Mouse (Mus musculus): ENCODE measurements around the gene Gm28845. TPM values are rescaled to one million over a fixed set of nuclear protein-coding genes. Genes with fewer than 3 reads are reported as not detected.
"Not testable (repeated sequence)": the region's sequence is repeated elsewhere in the genome, so short reads cannot be mapped to it uniquely, and the experiment has no call there.

Gm28845 gene
- total RNA-seq, 2 experiments from 2014 or later: not detected

GRCm38 (mm10) chr1:65109196-65109595 is 10.2 kb downstream of the Gm28845 start:
- DNase-seq (ENCODE audit: low spot score in 2 of 2): no peak

DNA sequence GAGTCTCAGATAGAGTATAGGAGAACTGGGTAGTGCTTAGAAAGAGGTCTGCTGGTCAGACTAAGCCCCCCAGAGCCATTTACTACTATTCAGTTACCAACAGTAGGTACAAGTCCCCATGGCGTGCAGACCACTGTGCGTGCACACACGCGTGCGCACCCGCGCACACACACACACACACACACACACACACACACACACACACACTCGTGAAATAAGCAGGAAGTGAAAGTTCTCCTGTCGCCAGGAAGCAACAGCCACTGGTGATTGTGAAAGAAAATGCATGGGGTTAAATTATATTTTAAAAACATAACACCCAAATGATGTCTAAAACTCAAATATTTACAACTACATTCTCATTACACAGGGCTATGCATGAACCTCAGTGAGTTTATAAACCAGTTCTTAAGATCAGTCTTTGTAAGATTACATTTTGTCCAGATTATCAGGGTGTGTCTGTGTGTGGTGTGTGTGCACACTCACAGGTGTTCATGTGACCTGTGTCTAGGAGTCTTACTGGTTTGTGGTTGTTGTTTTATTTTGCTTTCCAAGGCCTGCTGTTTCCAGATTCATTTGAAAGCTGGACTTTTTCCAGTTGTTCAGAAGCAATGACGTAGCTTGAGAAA is 11.6 kb downstream of the Gm28845 start:
- DNase-seq (ENCODE audit: low spot score in 2 of 2): no peak

GRCm38 (mm10) chr1:65103273-65103672 is 16.1 kb downstream of the Gm28845 start, which contains the start of gene Cryga:
Gene Cryga (minus strand): TSS chr1:65103373.
- no peak for DNase-seq (ENCODE audit: low spot score in 2 of 2)

DNA sequence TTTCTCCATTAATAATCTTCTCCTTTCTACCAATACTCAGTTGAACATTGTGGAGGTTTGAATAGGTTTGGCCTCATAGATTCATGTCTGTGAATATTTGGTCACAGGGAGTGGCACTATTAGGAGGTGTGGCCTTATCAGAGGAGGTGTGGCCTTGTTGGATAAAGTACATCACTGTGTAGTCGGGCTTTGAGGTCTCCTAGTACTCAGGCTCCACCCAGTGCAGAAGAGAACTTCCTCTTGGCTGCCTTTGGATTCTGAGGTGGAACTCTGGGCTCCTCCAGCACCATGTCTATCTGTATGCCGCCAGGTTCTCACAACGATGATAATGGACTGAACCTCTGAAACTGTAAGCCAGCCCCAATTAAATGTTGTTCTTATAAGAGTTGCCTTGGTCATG is 22.4 kb downstream of the Gm28845 start:
- no peak for DNase-seq (ENCODE audit: low spot score in 2 of 2)

GRCm38 (mm10) chr1:65091566-65091965 is 27.8 kb downstream of the Gm28845 start:
- DNase-seq (ENCODE audit: low spot score in 2 of 2): no peak

- no peak for DNase-seq (ENCODE audit: low spot score in 2 of 2)
Measured at GRCm38 (mm10) chr1:65090370-65090769, 29.0 kb downstream of the Gm28845 start.

DNA sequence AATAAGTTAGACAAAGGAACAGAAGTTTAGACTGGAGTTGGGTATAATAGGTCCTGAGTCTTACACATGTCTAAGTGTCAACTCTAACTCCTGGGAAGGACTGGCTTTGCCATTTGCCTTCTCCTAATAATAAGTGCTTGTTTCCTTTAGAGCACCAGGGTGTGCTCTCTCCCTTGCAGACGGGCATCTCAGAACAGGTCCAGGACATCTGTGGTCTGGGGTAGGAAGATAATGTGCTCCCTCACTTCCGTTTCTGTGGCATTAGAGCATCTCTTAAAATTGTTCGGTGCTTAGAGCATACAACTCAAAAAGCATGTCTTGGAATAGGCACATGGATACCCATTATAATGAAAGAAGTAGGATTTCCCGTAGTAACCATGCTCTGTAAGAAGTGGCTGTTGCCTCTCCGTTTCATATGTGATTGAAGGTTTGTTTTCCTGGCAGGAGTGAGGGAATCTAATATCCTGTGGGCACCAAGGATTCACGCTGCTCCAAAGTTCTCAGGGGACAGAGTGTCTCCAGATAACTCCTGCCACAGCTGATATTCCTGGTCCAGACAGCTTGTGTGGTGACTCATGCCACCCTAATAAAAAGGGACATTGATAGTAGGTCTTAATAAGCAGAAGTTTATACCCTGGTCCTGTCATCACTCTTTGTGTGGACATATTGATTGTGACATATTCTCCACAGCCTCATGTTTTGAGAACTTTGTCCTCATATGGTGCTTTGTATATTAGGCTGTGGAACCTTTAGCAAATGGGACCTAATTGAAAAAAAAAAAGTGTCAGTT is 30.6 kb downstream of the Gm28845 start:
- no peak for DNase-seq (ENCODE audit: low spot score in 2 of 2)

DNA sequence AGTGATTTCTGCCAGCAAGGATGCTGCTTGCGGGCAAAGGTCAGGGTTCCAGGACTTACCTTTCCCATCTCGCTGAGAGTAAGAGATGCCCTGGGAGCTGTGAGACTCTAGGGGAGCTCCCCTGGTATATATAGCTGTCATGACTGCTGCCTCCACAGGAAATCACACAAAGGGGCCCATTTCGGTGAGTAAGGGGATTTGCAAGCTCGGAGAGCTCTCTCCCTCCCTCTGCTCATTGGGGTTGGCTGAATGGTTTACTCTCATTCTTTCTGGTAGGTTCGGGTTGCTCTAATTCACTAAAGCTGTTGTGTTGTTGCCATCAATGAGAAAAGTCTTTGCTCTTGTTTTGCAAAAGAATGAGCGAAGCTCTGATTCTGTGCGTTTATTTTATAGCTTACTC is 37.2 kb downstream of the Gm28845 start, which contains the start of gene Crygb:
Gene Crygb, minus strand, starts transcription at position 101 of the 400 bp plus-strand sequence.
- DNase-seq (ENCODE audit: low spot score in 2 of 2): no peak

DNA sequence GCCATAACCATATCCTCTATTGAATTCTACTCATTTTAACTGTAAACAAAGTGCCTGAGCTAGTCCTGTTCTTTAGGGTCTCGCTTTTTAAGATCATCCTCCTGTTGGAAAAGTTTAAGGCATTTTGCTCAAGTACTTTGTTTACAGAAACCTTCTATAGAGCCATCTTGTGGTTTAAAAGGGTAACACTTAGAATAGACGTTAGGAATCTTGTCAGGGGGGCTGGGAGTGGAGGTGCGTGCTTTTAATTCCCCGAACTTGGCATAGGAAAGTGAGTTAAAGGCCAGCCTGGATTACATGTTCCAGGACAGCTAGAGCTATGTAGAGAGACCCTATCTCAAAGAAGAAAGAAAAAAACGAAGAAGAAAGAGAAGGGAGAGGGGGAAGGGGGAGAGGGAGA is 43.8 kb downstream of the Gm28845 start:
- DNase-seq (ENCODE audit: low spot score in 2 of 2): no peak

- no peak for DNase-seq (ENCODE audit: low spot score in 2 of 2)
Measured at GRCm38 (mm10) chr1:65073589-65073988, 45.8 kb downstream of the Gm28845 start, which contains the start of gene Crygc. Gene Crygc (minus strand): TSS chr1:65073689.

- no peak for DNase-seq (ENCODE audit: low spot score in 2 of 2)
Measured at GRCm38 (mm10) chr1:65067842-65068241, 51.5 kb downstream of the Gm28845 start.

- no peak for DNase-seq (ENCODE audit: low spot score in 2 of 2)
Measured at GRCm38 (mm10) chr1:65064201-65064600, 55.2 kb downstream of the Gm28845 start.

DNA sequence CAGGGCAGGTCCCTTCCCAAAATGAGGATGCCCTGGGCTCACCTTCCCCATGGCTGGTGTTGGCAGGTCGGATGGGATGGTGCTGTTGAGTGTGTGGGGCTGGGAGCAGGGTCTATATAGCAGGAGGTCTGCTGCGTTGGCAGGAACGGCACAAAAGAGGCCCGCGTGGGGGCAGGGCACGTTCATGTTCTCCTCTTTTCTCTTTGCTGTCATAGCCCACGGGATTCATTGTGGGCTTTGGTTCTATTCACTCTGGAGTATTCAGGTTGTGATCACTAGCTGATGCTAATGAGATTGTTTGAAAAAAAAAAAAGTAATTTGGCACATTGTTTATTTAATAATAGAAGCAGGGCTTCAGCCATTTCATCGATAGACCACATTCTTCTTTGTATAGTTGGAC is 56.0 kb downstream of the Gm28845 start, which contains the start of gene Crygd:
Gene Crygd, minus strand, starts transcription at position 101 of the 400 bp plus-strand sequence.
- no peak for DNase-seq (ENCODE audit: low spot score in 2 of 2)

DNA sequence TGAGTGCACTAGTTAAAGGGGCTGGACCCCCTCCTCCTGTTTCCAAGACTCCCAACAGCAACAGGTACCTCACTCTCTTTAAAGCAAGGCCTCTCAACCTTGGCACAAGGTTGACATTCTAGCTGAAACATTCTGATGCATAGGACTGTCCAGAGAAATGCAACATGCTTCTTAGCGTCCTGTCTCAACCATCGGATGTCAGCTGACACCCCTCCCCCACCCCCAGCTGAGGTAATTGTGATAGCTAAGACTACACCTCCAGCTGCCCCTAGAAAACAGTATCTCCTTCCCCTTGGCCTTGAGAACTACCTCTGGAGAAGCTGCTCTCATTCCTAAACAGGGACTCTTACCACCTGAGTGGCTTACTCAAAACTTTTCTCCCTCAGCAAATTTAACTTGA is 67.2 kb downstream of the Gm28845 start:
- DNase-seq (ENCODE audit: low spot score in 2 of 2): no peak

GRCm38 (mm10) chr1:65051696-65052095 is 67.7 kb downstream of the Gm28845 start:
- DNase-seq (ENCODE audit: low spot score in 2 of 2): no peak

DNA sequence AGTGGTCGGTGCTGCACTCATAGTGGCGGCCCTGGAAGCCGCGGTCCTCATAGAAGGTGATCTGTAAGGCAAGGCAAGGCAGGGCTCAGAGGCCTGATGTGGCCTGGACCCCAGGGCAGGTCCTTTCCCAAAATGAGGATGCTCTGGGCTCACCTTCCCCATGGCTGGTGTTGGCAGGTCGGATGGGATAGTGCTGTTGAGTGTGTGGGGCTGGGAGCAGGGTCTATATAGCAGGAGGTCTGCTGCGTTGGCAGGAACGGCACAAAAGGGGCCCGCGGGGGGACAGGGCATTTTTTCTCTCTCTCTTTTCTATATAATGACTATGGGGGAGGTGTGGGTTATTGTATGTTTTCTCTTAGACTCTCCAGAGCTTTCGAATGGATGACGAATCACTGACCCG is 68.4 kb downstream of the Gm28845 start, which contains the start of gene Cryge:
Gene Cryge, minus strand, starts transcription at position 198 of the 400 bp plus-strand sequence.
- not testable (repeated sequence) for DNase-seq (ENCODE audit: low spot score in 2 of 2)

Other genes starting within 250 kb of the Gm28845 start
- gene Plekhm3, start 162.7 kb downstream of the Gm28845 start, total RNA-seq (2021): 1 to 10 TPM; 6.5 to 7.0 TPM
- gene Akr1cl, start 86.8 kb downstream of the Gm28845 start, total RNA-seq (2021): not detected
- not detected for gene Cryge, start 68.4 kb downstream of the Gm28845 start, total RNA-seq (2021)
- not detected for gene Crygd, start 56.1 kb downstream of the Gm28845 start, total RNA-seq (2021)
- gene Crygc, start 45.9 kb downstream of the Gm28845 start, total RNA-seq (2021): not detected
- not detected for gene Crygb, start 37.3 kb downstream of the Gm28845 start, total RNA-seq (2021)
- gene Cryga, start 16.2 kb downstream of the Gm28845 start, total RNA-seq (2021): not detected
- not detected for gene D630023F18Rik, start 3.7 kb upstream of the Gm28845 start, total RNA-seq (2021)
- gene Idh1, start 66.9 kb upstream of the Gm28845 start, total RNA-seq (2021): 10 to 100 TPM; 58.4 to 60.6 TPM
- 10 to 100 TPM; 16.4 to 18.6 TPM for gene Pikfyve, start 67.1 kb upstream of the Gm28845 start, total RNA-seq (2021)
- not detected for gene Pth2r, start 162.5 kb upstream of the Gm28845 start, total RNA-seq (2021)